Mouse (Mus musculus) B cell, adult 62 days (primary cell): ENCODE data around the gene Pacs2. TPM values are rescaled to one million over a fixed set of nuclear protein-coding genes. Genes with fewer than 3 reads are reported as not detected.

Source experiments
- total RNA-seq: library from RNA; stranded (reverse); gene quantifications from 4 replicates; pipeline ENCODE4 v1.2.4, GENCODE M21; 2023

Gene Pacs2
- 28.3 to 36.0 TPM (median 33.3 TPM) in 4 replicates for total RNA-seq

GRCm38 (mm10) chr12:113013604-113014558 is at the start of gene Pacs2:
TSS of gene Pacs2 (plus strand) at chr12:113014508.

GRCm38 (mm10) chr12:112976371-112977073 is 37.8 kb upstream of the Pacs2 start, which contains the start of gene Btbd6:
TSS of gene Btbd6 (plus strand) at chr12:112976482.

GRCm38 (mm10) chr12:113000294-113001132 is 13.8 kb upstream of the Pacs2 start, which contains the start of gene Brf1:
TSS of gene Brf1 (minus strand) at chr12:113000704.

GRCm38 (mm10) chr12:113074329-113075062 is 60.2 kb downstream of the Pacs2 start, which contains the start of gene Tex22:
TSS of gene Tex22 (plus strand) at chr12:113074502.

GRCm38 (mm10) chr12:113097749-113098281 is 83.5 kb downstream of the Pacs2 start, which contains the start of gene Mta1:
TSS of gene Mta1 (plus strand) at chr12:113098278.

Other genes with a start within 250 kb of the Pacs2 start
- gene Ahnak2, start 211.9 kb upstream of the Pacs2 start, total RNA-seq, result 0.34 to 0.58 TPM (median 0.51 TPM) in 3 of 4 replicates, not detected in the other
- 1.3 to 3.4 TPM (median 2.0 TPM) in 3 of 4 replicates, not detected in the other for gene Clba1, start 205.6 kb upstream of the Pacs2 start, total RNA-seq
- gene Cdca4, start 185.1 kb upstream of the Pacs2 start, total RNA-seq, result 27.5 to 32.2 TPM (median 29.9 TPM) in 4 replicates
- gene Gpr132, start 146.3 kb upstream of the Pacs2 start, total RNA-seq, result 92.4 to 97.2 TPM (median 95.4 TPM) in 4 replicates
- gene Jag2, start 84.7 kb upstream of the Pacs2 start, total RNA-seq, result 1.3 to 4.9 TPM (median 2.4 TPM) in 4 replicates
- 12.7 to 19.6 TPM (median 15.8 TPM) in 4 replicates for gene Nudt14, start 72.4 kb upstream of the Pacs2 start, total RNA-seq
- gene Btbd6, start 38.0 kb upstream of the Pacs2 start, total RNA-seq, result 9.7 to 15.0 TPM (median 12.8 TPM) in 4 replicates
- gene Brf1, start 13.8 kb upstream of the Pacs2 start, total RNA-seq, result 152 to 169 TPM (median 160 TPM) in 4 replicates
- 0.66 to 1.1 TPM (median 0.72 TPM) in 3 of 4 replicates, not detected in the other for gene Tex22, start 60.0 kb downstream of the Pacs2 start, total RNA-seq
- 46.7 to 51.7 TPM (median 48.9 TPM) in 4 replicates for gene Mta1, start 83.8 kb downstream of the Pacs2 start, total RNA-seq
- gene Crip2, start 125.7 kb downstream of the Pacs2 start, total RNA-seq, result 14.3 to 26.0 TPM (median 17.8 TPM) in 4 replicates
- gene Crip1, start 131.8 kb downstream of the Pacs2 start, total RNA-seq, result 610 to 679 TPM (median 626 TPM) in 4 replicates
- 17.2 to 27.4 TPM (median 23.2 TPM) in 4 replicates for gene Tedc1, start 141.9 kb downstream of the Pacs2 start, total RNA-seq
- gene Tmem121, start 171.4 kb downstream of the Pacs2 start, total RNA-seq, result 4.0 to 9.0 TPM (median 5.8 TPM) in 4 replicates